Mouse (Mus musculus): ENCODE measurements around the gene Gm11639.

DNA sequence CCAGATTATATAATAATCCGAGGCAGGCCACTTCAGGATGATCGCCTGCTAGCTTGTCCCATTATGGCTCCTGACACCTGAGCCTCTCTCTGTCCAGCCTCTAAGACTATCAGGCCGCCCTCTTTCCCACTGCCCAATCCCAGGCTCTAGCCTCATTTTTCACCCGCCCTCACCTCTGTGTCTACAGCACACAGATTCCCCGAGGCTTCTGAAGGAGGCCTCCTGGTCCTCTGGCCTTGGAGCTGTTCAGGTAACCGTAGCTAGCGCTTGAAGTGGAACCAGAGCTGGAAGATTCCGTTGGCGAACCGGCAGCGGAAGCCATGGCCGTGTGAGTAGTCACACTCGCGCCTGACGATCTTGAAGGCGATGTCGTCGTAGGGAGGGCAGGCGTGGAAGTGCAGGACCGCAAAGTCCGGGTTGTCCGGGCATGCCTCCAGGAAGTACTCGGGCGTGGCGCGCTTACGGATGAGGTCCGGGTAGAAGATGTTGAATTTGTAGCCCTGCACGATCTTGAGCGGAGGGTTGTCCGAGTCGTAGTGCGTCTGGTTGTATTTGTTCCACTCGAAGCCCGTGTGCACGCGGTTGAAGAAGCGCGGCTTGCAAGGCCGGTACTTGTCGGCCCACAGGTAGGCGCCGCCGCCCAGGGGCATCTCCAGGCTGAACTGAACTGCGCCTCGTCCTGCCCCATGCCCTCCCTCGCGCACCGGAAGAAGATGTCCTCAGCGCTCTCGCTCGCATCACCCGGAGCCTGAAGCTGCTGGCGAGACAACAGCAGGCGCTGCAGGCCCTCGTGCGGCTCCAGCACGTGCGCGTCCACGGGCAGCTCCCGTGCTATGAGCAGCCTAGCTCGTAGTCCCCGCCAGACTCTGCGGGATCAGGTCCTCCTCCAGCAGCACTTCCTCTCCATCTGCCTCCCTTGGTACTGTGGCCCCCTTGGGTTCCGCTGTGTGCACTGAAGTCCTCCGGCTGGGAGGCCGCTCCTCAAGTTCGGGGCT is 479.3 kb downstream of the Gm11639 start:
- TF ChIP-seq CTCF (IDR thresholded peaks at IDR 0.05; ENCODE audit: low read depth, low read length) (no peak), POLR2A (IDR thresholded peaks at IDR 0.05; ENCODE audit: insufficient read depth, low read length) (peak; percentile 54)
